Mouse (Mus musculus) hematopoietic stem cell, adult 5-6 weeks (primary cell): ENCODE measurements around the gene Ptprcap. TPM values are rescaled to one million over a fixed set of nuclear protein-coding genes. Genes with fewer than 3 reads are reported as not detected.
A peak's percentile ranks its signal among the peaks of the same experiment; 100 is the strongest.

Experiments
- ATAC-seq, 2 experiments: fragments of 125-278 bp in 1 of 2; replicated peaks in 1 of 2; 2 replicates each; pipeline ENCODE4 v1.8.0; 2016 to 2017; ENCODE audit warnings: inconsistent platforms in 2 of 2, mild to moderate bottlenecking in 2 of 2, moderate number of reproducible peaks in 2 of 2, low read depth in 1 of 2, moderate TSS enrichment in 1 of 2; ENCODE audit not compliant: low FRiP score in 2 of 2, poor library complexity in 2 of 2, severe bottlenecking in 2 of 2, insufficient read depth in 1 of 2, low TSS enrichment in 1 of 2
- total RNA-seq: library from RNA; stranded (forward); fragments of 172-1452, 232-1000 nt; gene quantifications from 2 replicates; pipeline ENCODE4 v1.2.3, GENCODE M21; 2017

The Ptprcap gene
- total RNA-seq, 1 experiment from 2014 or later = 229 TPM

DNA sequence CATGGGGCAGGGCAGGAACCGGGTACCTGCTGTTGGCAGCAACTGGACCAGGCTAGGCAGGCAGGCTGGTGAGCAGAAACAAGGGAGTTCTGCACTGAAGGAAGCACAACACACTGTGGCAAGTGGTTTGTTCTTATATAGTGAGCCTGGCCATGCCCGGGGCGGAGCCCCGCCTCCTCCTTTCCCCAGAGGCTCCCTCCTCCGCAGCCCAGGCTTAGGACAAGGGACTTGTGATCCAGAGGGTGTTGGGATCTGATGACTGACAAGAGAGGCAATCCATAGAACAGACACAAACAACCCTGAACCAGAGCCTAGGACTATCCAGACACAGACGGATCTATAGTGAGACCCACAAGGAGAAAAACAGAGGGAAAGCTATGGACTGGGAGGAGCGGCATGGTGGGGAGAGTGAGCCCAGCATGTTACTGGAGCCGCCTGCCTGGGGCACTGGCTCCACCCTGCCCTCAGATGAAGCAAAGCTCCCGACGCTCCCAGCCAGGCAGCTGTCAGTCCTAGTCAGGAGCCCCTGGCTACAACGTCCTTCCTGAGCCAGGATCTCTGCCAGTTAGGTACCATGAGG lies 22.1 kb downstream of the Ptprcap start, which contains the start of gene Carns1:
TSS of gene Carns1 (minus strand) at position 112 of the 580 bp plus-strand sequence.
- ATAC-seq = no peak

GRCm38 (mm10) chr19:4180411-4180810 lies 27.0 kb downstream of the Ptprcap start:
- peak in 1 of 2 experiments; percentile 12; a peak in 1 of 4 replicates for ATAC-seq

- ATAC-seq = peak; percentile 54 to 63; a peak in 3 of 4 replicates
Observed at GRCm38 (mm10) chr19:4181892-4182291, 28.5 kb downstream of the Ptprcap start.

- ATAC-seq = no peak
Observed at GRCm38 (mm10) chr19:4183689-4184088, 30.3 kb downstream of the Ptprcap start.

GRCm38 (mm10) chr19:4184976-4185975 lies 31.9 kb downstream of the Ptprcap start:
- ATAC-seq = peak; percentile 65 to 75

GRCm38 (mm10) chr19:4187303-4187702 lies 33.9 kb downstream of the Ptprcap start:
- ATAC-seq = no peak

DNA sequence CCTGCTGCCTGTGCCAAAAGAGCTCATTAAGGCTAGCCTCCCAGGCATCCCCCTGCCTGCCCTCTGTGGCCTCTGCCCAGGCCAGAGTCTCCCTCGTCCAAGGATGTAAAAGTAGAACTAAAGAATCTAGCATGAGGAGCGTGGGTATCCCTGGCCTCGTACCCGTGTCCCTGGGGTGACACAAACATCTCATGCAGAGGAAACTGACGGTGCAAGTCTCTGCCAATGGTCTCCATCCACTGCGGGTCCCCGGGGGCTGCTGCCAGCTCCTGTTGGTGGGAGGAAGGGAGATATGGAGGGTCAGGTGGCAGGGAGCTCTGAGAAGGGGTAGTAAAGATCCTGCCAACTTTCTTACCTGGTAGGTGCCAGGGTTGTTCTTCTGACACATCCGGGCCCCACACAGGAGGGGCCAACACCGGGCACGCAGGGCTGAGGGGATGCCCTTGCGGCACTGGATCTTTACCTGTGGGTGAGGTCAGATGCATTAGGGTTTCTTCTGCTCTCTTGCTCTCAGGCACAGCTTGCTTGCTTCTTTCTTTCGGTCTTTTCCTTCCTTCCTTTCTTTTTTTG lies 35.7 kb downstream of the Ptprcap start:
- no peak for ATAC-seq

- ATAC-seq = peak; percentile 50 to 52; a peak in 3 of 4 replicates
Observed at GRCm38 (mm10) chr19:4190831-4191334, 37.5 kb downstream of the Ptprcap start, which contains the start of gene Tbc1d10c. Tbc1d10c (minus strand) TSS chr19:4191284.

DNA sequence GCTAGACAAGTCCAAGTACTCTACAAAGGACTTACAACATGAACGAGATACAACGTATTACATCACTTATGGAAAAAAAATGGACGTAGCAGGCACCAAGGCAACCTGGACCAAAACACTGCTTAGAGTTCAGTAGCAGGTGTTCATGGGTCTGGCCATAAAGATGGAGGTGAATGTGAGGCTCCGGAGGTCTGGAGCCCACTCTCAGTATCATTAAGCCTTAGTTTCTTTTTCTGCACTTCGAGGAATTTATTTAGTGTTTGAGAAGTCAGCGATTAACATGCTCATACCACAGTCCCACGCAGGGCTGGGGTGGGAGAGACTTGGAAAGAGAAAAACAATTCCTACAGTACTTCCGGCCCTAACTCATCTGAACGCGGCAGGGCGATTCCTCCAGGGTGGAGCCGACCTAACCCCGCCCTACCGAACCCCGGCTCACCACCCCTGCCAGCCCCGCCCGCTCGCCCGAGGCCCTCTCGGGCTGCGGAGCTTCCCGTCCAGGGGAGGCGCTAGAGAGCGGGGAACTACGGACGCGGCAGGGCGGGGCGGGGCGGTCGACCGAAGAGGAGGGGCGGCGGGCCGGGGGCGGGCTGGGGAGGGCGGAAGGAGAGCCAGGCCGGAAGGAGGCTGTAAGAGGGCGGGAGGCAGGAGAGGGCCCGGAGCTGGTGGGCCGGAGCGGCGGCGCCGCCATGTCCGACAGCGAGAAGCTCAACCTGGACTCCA lies 38.3 kb downstream of the Ptprcap start, which contains the start of gene Ppp1ca:
TSS of gene Ppp1ca (plus strand) at position 538 of the 723 bp plus-strand sequence.
- peak; percentile 82 to 86 for ATAC-seq

DNA sequence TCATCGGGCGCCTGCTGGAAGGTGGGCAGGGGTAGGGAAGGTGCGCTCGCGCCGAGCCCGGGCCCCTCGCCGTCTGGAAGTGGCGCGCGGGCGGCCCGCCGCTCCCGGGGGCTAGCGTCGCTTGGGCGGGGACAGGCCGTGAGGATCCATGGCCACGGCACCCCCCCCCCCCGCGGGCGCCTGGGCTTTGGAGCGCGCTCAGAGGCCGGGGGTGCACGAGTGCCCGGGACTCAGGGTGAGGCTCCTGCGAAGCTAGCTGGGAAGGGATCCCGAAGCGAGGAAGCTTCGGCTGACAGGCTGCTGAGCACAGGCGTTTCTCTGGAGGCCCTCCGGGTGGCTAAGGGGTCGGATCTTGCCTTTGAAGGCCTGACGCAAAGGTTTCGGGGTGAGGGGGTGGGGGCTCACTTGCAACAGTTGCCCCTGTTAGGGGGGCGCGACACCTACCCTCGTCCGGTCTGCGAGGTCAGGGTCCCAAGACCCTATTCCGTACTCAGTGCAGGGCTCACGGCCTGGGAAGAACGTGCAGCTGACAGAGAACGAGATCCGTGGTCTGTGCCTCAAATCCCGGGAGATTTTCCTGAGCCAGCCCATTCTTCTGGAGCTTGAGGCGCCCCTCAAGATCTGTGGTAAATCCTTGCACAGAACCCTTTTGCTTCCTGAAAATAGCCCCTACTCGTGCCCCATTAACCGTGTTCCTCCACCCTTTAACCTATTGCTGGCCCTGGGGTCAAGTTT lies 39.0 kb downstream of the Ptprcap start:
- no peak for ATAC-seq

- no peak for ATAC-seq
Observed at GRCm38 (mm10) chr19:4193129-4193528, 39.7 kb downstream of the Ptprcap start.

GRCm38 (mm10) chr19:4194021-4194724 lies 40.8 kb downstream of the Ptprcap start:
- ATAC-seq = no peak

DNA sequence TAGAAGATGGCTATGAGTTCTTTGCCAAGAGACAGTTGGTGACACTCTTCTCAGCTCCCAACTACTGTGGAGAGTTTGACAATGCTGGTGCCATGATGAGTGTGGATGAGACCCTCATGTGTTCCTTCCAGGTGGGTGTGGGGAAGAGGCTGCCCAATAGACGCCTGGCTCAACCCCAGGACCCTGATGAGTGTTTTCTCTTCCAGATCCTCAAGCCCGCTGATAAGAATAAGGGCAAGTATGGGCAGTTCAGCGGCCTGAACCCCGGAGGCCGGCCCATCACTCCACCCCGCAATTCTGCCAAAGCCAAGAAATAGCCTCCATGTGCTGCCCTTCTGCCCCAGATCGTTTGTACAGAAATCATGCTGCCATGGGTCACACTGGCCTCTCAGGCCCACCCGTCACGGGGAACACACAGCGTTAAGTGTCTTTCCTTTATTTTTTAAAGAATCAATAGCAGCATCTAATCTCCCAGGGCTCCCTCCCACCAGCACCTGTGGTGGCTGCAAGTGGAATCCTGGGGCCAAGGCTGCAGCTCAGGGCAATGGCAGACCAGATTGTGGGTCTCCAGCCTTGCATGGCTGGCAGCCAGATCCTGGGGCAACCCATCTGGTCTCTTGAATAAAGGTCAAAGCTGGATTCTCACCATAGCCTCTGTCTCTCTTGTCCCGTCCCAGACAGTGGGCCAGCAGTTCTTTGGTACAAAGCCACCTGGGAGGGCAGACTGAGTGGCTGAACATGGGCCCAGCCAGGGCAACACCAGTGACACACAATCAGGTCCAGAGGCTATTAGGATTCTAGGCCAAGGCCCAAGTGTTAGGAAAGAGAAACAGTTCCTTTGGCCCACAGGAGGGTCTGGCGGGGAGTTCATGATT lies 41.6 kb downstream of the Ptprcap start:
- ATAC-seq = no peak

GRCm38 (mm10) chr19:4196048-4196447 lies 42.6 kb downstream of the Ptprcap start:
- ATAC-seq = no peak

DNA sequence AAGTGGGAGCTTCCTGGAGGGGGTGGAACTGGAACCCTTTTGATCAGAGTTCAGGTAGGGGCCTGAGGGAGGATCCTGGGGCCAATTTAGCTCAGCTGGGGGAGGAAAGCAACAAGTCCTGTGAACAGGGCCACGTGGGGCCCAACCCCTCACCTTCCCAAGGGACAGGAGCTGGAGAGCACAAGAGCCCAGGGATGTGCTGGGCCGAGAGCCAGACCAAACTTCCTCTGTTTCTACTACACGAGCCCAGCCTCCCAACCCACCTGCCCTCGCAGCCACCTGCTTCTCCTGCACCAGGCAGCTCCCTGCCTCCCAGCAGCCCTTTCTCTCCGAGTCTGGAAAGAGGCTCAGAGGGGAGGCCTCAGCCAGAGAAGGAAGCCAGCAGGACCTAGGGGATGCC lies 43.1 kb downstream of the Ptprcap start:
- no peak for ATAC-seq
